Mouse (Mus musculus) embryonic facial prominence, embryonic 15.5 days (tissue): Measurements from ENCODE around the gene Arl8a. TPM values are rescaled to one million over a fixed set of nuclear protein-coding genes. Genes with fewer than 3 reads are reported as not detected.
A peak's percentile ranks its signal among the peaks of the same experiment; 100 is the strongest.
"Not testable (repeated sequence)": the region's sequence is repeated elsewhere in the genome, so short reads cannot be mapped to it uniquely, and the experiment has no call there.

ENCODE experiments used
- ATAC-seq: fragments of 200-750 bp; cut with Nextera tagmentation; 2 replicates; pipeline ENCODE4 v1.8.0; 2017; ENCODE audit warnings: low read depth, moderate TSS enrichment; ENCODE audit not compliant: insufficient number of reproducible peaks, low FRiP score, low TSS enrichment
- H3K27ac ChIP-seq: fragments of 300-500 bp; sonication (generic); replicated peaks from 2 replicates; pipeline ENCODE4 v1.5.1; 2015; ENCODE audit warnings: mild to moderate bottlenecking, inconsistent platforms
- H3K27me3 ChIP-seq: fragments of 300-500 bp; sonication (generic); 2 replicates; pipeline ENCODE4 v1.6.1; 2015; ENCODE audit warnings: inconsistent platforms
- H3K36me3 ChIP-seq: fragments of 300-500 bp; sonication (generic); 2 replicates; pipeline ENCODE4 v1.6.1; 2015; ENCODE audit warnings: mild to moderate bottlenecking, inconsistent platforms
- H3K4me1 ChIP-seq: fragments of 300-500 bp; sonication (generic); 2 replicates; pipeline ENCODE4 v1.6.1; 2015; ENCODE audit warnings: inconsistent platforms
- H3K4me2 ChIP-seq: fragments of 300-500 bp; sonication (generic); replicated peaks from 2 replicates; pipeline ENCODE4 v1.6.1; 2015; ENCODE audit warnings: mild to moderate bottlenecking, inconsistent platforms
- H3K4me3 ChIP-seq: fragments of 300-500 bp; sonication (generic); replicated peaks from 2 replicates; pipeline ENCODE4 v1.5.1; 2015; ENCODE audit warnings: mild to moderate bottlenecking, inconsistent platforms
- H3K9ac ChIP-seq: fragments of 300-500 bp; sonication (generic); 2 replicates; pipeline ENCODE4 v1.6.1; 2015; ENCODE audit warnings: inconsistent platforms
- H3K9me3 ChIP-seq: fragments of 300-500 bp; sonication (generic); replicated peaks from 2 replicates; pipeline ENCODE4 v1.6.1; 2016; ENCODE audit warnings: inconsistent platforms
- WGBS: fragments of 180-500 bp; shearing (Covaris S2); methylation state at CpG from one replicate; pipeline ENCODE4 v1.1.7; 2015; 5-methylcytosine and 5-hydroxymethylcytosine counted together
- polyA plus RNA-seq: library from polyadenylated mRNA; unstranded; fragments of >200 nt; fragmentation: Nextera tagmentation; extraction: Ambion mirVana; gene quantifications from 2 replicates; pipeline ENCODE4 v1.2.1, GENCODE M21; 2015

Arl8a gene
- polyA plus RNA-seq, 1 experiment from 2014 or later, result 85.7 TPM

DNA sequence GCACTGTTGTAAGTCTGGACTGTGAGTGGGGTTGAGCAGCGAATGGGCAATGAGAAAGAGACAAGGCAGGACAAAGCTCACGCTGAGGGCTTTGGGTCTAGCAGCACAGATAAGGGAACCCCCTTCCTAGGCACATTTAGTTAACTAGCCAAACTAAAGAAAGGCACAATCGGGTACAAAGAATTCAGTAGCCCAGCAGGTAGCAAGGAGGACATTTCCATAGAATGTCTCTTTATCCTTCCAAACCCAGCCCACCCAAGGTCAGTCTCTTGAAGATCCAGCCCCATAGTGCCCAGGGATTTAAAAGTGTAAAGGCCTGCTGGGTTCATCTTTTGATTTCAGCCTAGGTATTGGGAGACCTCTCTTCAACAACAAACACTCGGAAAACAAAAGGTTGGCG is 39.3 kb downstream of the Arl8a start:
- Histone ChIP-seq H3K27ac (no peak overlapping the region), H3K9me3 (no peaks in the 10 kb centered on the region), H3K36me3 (no peaks in the 10 kb centered on the region), H3K4me1 (peaks cover 9% of the 10 kb centered on the region; the same call in 1 of the 2 replicates), H3K4me3 (no peak overlapping the region), H3K27me3 (no peaks in the 10 kb centered on the region), H3K9ac (no peak overlapping the region), H3K4me2 (no peak overlapping the region)
- 51% methylated on average over 5 of the region's 5 CpGs for WGBS
- ATAC-seq, result no peak

DNA sequence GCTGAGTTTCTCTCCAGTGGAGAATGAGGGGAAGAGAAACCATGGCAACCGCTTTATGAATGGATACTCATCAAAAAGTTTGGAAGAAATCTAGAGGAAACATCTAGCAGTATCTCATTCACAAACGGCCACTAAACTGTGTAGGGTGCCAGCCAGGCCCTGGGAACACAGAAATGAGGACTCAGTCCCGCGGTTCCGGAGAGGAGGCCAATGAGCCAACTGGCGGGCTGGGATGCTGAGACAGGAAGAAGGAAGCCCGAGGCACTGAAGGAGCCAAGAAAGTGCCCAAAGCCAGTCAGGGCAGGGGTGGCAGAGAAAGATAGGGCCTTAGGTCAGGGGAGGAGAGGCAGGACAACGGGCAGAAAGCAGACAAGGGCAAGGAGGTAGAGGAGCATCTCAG is 39.8 kb downstream of the Arl8a start:
- no peaks in the 10 kb centered on the region for H3K9me3 ChIP-seq
- no peak for ATAC-seq
- no peaks in the 10 kb centered on the region for H3K27me3 ChIP-seq
- H3K4me3 ChIP-seq, result no peak overlapping the region
- peaks cover 9% of the 10 kb centered on the region; the same call in 1 of the 2 replicates for H3K4me1 ChIP-seq
- H3K36me3 ChIP-seq, result no peaks in the 10 kb centered on the region
- no peak overlapping the region for H3K4me2 ChIP-seq
- H3K27ac ChIP-seq, result no peak overlapping the region
- no peak overlapping the region for H3K9ac ChIP-seq
- WGBS, result 38% methylated on average over 8 of the region's 8 CpGs

DNA sequence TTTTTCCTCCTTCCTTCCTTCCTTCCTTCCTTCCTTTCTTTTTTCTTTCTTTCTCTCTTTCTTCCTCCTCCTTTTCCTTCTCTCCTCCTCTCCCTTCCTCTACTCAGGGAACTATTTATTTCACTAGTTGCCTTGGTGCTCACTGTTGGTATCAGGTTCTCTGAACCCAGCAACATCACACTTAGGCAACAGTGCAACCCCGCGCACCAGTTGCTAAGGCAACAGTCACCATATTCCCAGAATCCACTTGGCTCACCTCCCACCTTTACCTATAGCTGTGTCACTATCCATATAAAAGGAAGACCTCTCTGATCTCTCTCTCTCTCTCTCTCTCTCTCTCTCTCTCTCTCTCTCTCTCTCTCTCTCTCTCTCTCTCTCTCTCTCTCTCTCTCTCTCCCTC is 40.4 kb downstream of the Arl8a start:
- H3K9ac ChIP-seq, H3K4me2 ChIP-seq, H3K27ac ChIP-seq, H3K36me3 ChIP-seq, ATAC-seq, H3K4me1 ChIP-seq, H3K4me3 ChIP-seq, H3K9me3 ChIP-seq, H3K27me3 ChIP-seq: not testable (repeated sequence)
- WGBS, result 38% methylated on average over 2 of the region's 2 CpGs

DNA sequence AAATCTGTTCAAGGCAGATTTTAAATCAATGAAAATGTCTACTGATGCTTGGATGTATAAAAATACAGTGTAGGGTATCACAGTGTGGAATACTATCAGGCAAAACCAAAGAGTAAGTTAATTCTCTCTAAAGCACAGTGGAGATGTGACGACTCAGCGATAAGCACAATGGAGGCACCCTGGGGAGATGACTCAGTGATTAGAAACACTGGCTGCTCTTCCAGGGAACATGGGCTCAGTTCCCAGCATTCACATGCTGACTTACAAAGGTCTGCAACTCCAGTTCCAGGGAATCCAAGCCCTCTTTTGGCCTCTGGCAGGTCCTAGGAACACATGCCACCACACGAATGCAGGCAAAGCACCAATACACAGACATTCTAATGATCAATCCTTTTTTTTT is 41.6 kb downstream of the Arl8a start:
- ATAC-seq, result no peak
- Histone ChIP-seq H3K9me3 (no peaks in the 10 kb centered on the region), H3K36me3 (no peaks in the 10 kb centered on the region), H3K4me3 (no peak overlapping the region), H3K9ac (no peak overlapping the region), H3K27me3 (no peaks in the 10 kb centered on the region), H3K4me1 (peaks cover 6% of the 10 kb centered on the region; the same call in 1 of the 2 replicates), H3K27ac (no peak overlapping the region), H3K4me2 (no peak overlapping the region)
- 24% methylated on average over 3 of the region's 3 CpGs for WGBS

DNA sequence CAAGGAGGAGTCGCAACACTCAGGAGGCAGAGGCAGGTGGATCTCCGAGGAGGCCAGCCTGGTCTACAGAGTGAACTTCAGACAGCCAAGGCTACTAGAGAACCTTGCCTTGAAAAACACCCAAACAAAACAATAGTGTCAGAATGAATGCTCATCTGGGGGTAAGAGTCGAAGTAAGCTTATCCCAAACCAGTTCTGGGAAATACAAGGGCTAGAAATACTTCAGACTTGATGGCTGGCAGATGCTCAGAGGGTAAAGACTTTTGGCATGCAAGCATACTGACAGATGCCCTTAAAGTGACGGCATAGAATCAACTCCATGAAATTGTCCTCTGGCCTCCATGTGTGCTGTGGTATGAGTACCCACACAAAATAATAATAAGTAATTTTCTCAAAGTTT is 42.6 kb downstream of the Arl8a start:
- 82% methylated on average over 4 of the region's 4 CpGs for WGBS
- Histone ChIP-seq H3K4me3 (no peak overlapping the region), H3K36me3 (no peaks in the 10 kb centered on the region), H3K27me3 (no peaks in the 10 kb centered on the region), H3K27ac (no peak overlapping the region), H3K9ac (no peak overlapping the region), H3K4me2 (no peak overlapping the region), H3K9me3 (no peaks in the 10 kb centered on the region), H3K4me1 (no peaks in the 10 kb centered on the region; the same call in 1 of the 2 replicates)
- no peak for ATAC-seq

DNA sequence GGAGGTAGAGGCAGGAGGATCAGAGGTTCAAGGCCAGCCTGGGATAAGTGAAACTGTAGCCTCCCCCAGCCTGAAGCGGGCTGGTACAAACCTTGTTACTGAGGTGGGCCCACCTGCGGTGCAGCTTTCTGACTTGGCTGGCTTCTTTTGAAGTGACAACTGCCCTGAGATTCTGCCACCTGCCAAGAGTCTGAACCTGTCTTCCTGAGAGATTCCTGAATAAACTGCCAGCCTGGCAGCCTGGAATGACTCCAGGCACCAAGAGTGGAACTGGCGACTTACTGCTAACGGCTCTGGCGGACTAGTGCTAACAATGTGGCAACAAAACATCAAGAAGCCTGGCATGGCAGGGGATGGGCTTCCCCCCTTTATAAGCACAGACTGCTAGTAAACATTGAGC is 47.7 kb downstream of the Arl8a start:
- H3K4me1 ChIP-seq, result peaks cover 14% of the 10 kb centered on the region
- not testable (repeated sequence) for H3K4me2 ChIP-seq, H3K27ac ChIP-seq, H3K27me3 ChIP-seq, H3K9ac ChIP-seq, H3K9me3 ChIP-seq, H3K4me3 ChIP-seq, H3K36me3 ChIP-seq, ATAC-seq
- 71% methylated on average over 5 of the region's 5 CpGs for WGBS

DNA sequence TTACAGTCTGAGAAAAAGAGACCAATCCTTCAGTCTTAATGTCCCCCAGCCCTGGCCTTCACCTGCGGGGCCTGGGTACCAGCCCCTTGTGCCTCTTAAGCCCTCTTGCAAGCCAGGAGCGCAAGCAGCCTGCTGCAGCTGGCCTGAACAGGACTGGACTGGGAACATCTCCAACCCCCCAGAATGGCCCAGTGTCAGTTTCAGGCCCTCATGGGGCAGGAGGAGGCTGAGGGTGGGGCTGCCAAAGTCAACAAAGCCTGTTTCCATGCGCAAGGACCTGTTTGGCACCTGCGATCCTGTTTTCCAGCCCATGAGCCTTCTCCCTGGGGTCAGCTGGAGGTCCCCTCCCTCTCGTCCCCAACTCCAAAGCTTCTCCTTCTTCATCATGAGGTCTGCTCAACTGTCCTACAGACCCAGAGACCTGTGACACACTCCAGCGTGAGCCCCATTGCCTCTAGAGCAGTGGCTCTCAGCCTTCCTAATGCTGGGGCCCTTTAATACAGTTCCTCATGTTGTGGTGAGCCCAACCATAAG is 49.4 kb downstream of the Arl8a start:
- 87% methylated on average over 6 of the region's 6 CpGs for WGBS
- H3K27ac ChIP-seq, result no peak overlapping the region
- H3K9me3 ChIP-seq, result no peaks in the 10 kb centered on the region
- no peak for ATAC-seq
- no peak overlapping the region for H3K9ac ChIP-seq
- no peaks in the 10 kb centered on the region for H3K36me3 ChIP-seq
- H3K27me3 ChIP-seq, result no peaks in the 10 kb centered on the region
- no peak overlapping the region for H3K4me2 ChIP-seq
- no peak overlapping the region for H3K4me3 ChIP-seq
- peaks cover 18% of the 10 kb centered on the region for H3K4me1 ChIP-seq

DNA sequence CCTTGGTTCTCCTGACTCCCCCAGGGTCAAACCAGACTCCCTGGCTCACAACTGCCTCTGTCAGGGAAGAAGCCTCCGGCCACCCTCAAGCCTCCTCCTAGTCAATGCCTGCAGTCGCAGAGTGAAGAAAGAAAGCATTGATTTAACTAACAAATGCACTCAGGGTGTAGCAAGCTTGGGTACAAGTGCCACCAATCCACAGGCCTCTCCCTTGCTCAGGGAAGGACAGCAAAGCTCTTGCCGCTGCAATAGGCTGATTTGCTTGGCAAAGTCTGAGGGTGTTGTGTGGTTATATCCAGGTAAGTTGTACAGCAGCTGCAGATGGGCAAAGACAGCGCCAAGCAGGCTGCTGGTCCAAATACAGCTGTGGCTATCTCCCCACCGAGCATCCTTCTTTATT is 51.8 kb downstream of the Arl8a start:
- Histone ChIP-seq H3K9ac (no peak overlapping the region), H3K27ac (peak overlapping the region; percentile 77), H3K9me3 (no peaks in the 10 kb centered on the region), H3K4me1 (peaks cover 18% of the 10 kb centered on the region), H3K27me3 (no peaks in the 10 kb centered on the region), H3K4me2 (no peak overlapping the region), H3K36me3 (no peaks in the 10 kb centered on the region), H3K4me3 (no peak overlapping the region)
- 39% methylated on average over 5 of the region's 5 CpGs for WGBS
- no peak for ATAC-seq

DNA sequence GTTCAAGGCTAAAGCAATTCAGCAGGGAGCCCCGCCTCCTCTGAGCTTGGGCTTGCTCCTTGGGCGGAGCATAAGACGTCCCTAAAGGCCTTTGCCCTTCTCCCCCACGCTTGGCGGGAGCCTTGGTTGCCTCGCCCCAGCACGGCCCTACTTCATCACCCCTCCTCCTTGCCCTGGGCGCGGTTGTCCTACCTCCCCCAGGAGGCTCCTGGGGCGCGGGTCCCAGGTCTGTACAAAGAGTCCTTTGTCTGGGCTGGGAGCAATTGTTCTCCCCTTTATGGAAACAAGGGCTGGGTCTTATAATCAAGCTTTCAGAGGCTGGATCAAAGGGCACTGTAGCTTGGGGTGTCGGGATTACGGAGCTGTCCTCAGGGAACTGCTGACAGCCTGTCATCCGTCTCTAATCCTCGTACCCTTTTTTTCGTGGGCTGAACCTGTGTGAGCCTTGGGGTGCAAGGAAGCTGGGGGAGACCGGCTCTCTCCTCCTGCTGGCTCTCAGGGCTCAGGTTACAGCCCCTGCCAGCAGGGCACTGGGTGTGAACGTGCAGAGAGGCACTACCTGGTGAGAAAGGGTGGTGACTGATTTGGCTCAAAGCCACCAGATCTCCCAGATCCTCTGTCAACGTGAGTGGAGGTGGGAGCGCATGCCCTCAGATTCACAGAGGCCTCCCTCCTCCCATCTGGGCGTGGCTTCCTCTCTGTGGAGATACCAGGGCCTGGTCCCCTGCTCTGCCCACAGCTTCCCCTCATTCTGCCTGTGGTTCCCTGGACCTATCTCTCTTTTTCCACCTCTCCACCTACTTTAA is 52.6 kb downstream of the Arl8a start:
- Histone ChIP-seq H3K9me3 (no peaks in the 10 kb centered on the region), H3K36me3 (no peaks in the 10 kb centered on the region), H3K4me2 (peak overlapping the region; percentile 37), H3K4me1 (peaks cover 18% of the 10 kb centered on the region), H3K27me3 (no peaks in the 10 kb centered on the region), H3K4me3 (no peak overlapping the region), H3K9ac (no peak overlapping the region), H3K27ac (peak overlapping the region; percentile 77)
- 8% methylated on average over 21 of the region's 21 CpGs for WGBS
- ATAC-seq, result peak; percentile 87

DNA sequence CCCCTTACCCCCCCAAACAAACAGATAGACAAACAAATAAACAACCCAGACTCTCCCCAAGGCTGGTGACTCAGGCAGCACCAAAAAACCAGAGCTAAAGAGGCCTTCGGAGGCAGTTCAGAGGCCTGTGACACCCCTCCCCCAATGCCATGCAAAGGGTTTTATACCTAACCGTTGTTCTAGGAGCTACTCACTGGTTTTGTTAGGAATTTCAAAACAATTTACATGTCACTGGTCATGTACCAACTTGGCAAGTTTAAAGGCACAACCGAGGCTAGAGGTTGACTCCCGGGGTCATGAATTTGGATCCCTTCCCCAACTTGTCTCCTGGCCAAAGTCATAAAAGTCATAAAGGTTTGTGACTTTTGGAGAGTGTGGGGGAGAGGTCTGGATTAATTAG is 53.8 kb downstream of the Arl8a start:
- WGBS, result 78% methylated on average over 4 of the region's 4 CpGs
- no peak overlapping the region for H3K9ac ChIP-seq
- ATAC-seq, result no peak

DNA sequence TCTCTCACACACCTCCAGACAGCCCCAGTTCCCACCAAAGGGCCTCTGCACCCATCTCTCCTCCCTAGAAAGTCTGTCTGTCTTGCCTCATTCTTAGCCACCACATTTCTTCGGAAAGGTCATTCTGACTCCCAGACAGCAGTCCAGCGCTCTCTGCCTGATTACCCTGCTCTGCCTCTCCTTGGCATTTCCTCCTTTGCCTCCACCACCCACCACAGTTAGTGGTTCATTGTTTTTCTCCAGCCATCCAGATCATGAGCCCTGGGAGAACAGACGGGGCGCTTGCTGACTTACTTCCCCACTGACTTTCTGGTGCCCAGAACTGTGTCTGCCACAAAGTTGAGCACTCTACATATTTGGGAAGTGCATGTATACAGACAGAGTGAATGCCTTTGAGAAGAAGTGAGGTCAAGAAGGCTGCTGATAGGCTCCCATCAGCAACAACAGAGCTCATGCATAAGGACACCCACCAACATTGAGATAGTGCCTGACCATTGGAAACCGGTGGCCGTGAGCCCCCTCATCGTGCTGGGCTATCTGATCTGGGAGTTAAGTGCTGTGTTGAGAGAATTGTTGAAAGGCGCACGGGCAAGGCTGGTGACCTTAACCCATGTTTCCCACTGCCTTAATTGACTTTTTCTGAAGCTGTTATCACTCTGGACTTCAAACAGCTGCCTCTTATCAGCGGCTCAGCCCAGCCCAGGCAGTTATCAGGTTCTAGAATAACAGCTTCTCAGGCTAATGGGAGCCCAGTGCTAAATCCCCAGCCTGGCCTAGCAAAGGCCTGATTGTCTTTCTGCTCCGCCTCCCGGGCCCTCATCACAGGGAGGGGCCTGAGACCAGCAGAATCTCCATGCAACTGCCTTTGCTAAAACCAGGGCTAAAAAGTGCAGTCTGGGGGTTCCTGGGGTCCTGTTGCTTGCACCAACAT is 57.8 kb downstream of the Arl8a start:
- H3K36me3 ChIP-seq, result no peaks in the 10 kb centered on the region
- H3K4me1 ChIP-seq, result peaks cover 2% of the 10 kb centered on the region
- no peak overlapping the region for H3K9ac ChIP-seq
- H3K4me3 ChIP-seq, result no peak overlapping the region
- H3K4me2 ChIP-seq, result no peak overlapping the region
- 44% methylated on average over 12 of the region's 12 CpGs for WGBS
- no peak overlapping the region for H3K27ac ChIP-seq
- no peak for ATAC-seq
- no peaks in the 10 kb centered on the region for H3K9me3 ChIP-seq
- H3K27me3 ChIP-seq, result no peaks in the 10 kb centered on the region

More for the DNA sequence above, 53.8 kb downstream of the Arl8a start:
- Histone ChIP-seq H3K27ac (no peak overlapping the region), H3K36me3 (no peaks in the 10 kb centered on the region), H3K4me3 (no peak overlapping the region), H3K9me3 (no peaks in the 10 kb centered on the region), H3K27me3 (no peaks in the 10 kb centered on the region), H3K4me2 (no peak overlapping the region), H3K4me1 (peaks cover 18% of the 10 kb centered on the region)
